Mouse (Mus musculus): ENCODE data around the gene Arhgef28.

DNA sequence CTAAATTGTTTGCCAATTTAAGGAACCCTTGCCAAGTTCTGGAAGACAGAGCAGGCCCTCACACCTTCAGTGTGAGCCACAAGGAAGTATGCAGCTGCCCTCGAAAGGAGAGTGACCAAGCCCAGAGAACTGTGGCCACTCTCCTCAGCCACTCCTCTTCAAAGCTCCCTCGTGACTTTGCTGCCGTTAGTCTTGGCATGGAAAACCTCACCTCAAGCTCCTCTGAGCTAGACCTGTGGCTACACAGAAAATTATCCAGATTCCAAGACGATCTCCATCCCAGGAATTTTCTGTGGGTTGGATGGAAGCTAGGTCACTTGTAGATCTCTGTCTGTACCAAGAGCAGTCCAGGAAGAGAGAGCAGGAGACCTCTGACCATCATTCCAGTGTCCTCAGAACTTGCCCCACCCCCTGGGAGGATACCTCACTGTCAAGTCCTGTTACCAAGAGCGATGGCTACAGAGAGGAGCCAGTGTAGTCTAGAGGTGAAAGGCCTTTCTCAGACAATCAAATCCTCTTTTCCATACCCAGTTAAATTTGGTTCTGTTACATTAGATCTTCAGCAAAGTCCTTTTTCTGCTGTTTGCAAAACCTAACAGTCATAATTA lies 200.5 kb downstream of the Arhgef28 start:
- TF ChIP-seq GATA1 (IDR thresholded peaks at IDR 0.05; ENCODE audit: borderline replicate concordance, low read length) (no peak), FLI1 (IDR thresholded peaks at IDR 0.05; ENCODE audit: low read length) (no peak)

Measured in megakaryocyte, embryonic 14.5 days (primary cell).